Mouse (Mus musculus): Measurements from ENCODE around the gene Nuak2. TPM values are rescaled to one million over a fixed set of nuclear protein-coding genes. Genes with fewer than 3 reads are reported as not detected.
"Not testable (repeated sequence)": the region's sequence is repeated elsewhere in the genome, so short reads cannot be mapped to it uniquely, and the experiment has no call there.

Gene Nuak2
- polyA plus RNA-seq, 1 experiment from 2014 or later: 11.9 TPM

GRCm38 (mm10) chr1:132277124-132277523 lies 38.8 kb upstream of the Nuak2 start:
- H3K27ac ChIP-seq (ENCODE audit: low read length): no peak overlapping the region
- WGBS: 47% methylated on average over 6 of the region's 6 CpGs
- no peaks in the 10 kb centered on the region for H3K9me3 ChIP-seq (ENCODE audit: low read length)
- TF ChIP-seq CTCF (IDR thresholded peaks at IDR 0.05) (no peak), EP300 (IDR thresholded peaks at IDR 0.05) (no peak)
- ATAC-seq (no peak), DNase-seq (ENCODE audit: low spot score) (no peak)
- no peaks in the 10 kb centered on the region for H3K27me3 ChIP-seq (replicated peaks; ENCODE audit: insufficient read depth, low read length)
- H3K4me3 ChIP-seq (ENCODE audit: low read depth, low read length): no peak overlapping the region
- H3K4me2 ChIP-seq (replicated peaks; ENCODE audit: low read depth, low read length): no peak overlapping the region
- no peaks in the 10 kb centered on the region for H3K36me3 ChIP-seq (ENCODE audit: insufficient read depth, low read length)
- H3K9ac ChIP-seq (replicated peaks; ENCODE audit: low read depth): no peak overlapping the region
- H3K4me1 ChIP-seq (ENCODE audit: insufficient read depth, low read depth, low read length): no peaks in the 10 kb centered on the region

- not testable (repeated sequence) for H3K27me3 ChIP-seq (replicated peaks; ENCODE audit: insufficient read depth, low read length); H3K4me2 ChIP-seq (replicated peaks; ENCODE audit: low read depth, low read length); H3K27ac ChIP-seq (ENCODE audit: low read length); H3K4me1 ChIP-seq (ENCODE audit: insufficient read depth, low read depth, low read length); H3K9ac ChIP-seq (replicated peaks; ENCODE audit: low read depth); DNase-seq (ENCODE audit: low spot score); ATAC-seq; H3K36me3 ChIP-seq (ENCODE audit: insufficient read depth, low read length); H3K9me3 ChIP-seq (ENCODE audit: low read length); H3K4me3 ChIP-seq (ENCODE audit: low read depth, low read length)
- 55% methylated on average over 6 of the region's 6 CpGs for WGBS
These were observed 35.3 kb upstream of the Nuak2 start for GRCm38 (mm10) chr1:132280636-132281035.

GRCm38 (mm10) chr1:132281523-132282176 lies 34.3 kb upstream of the Nuak2 start:
- Histone ChIP-seq H3K9me3 (ENCODE audit: low read length) (no peaks in the 10 kb centered on the region), H3K4me3 (ENCODE audit: low read depth, low read length) (no peak overlapping the region), H3K9ac (replicated peaks; ENCODE audit: low read depth) (no peak overlapping the region), H3K4me1 (ENCODE audit: insufficient read depth, low read depth, low read length) (no peaks in the 10 kb centered on the region), H3K27me3 (replicated peaks; ENCODE audit: insufficient read depth, low read length) (no peaks in the 10 kb centered on the region), H3K4me2 (replicated peaks; ENCODE audit: low read depth, low read length) (no peak overlapping the region), H3K36me3 (ENCODE audit: insufficient read depth, low read length) (no peaks in the 10 kb centered on the region), H3K27ac (ENCODE audit: low read length) (no peak overlapping the region)
- TF ChIP-seq EP300 (IDR thresholded peaks at IDR 0.05): no peak
- TF ChIP-seq CTCF (IDR thresholded peaks at IDR 0.05): no peak
- ATAC-seq (no peak), DNase-seq (ENCODE audit: low spot score) (no peak)
- 44% methylated on average over 8 of the region's 8 CpGs for WGBS

- no peaks in the 10 kb centered on the region for H3K27me3 ChIP-seq (replicated peaks; ENCODE audit: insufficient read depth, low read length)
- no peaks in the 10 kb centered on the region for H3K9me3 ChIP-seq (ENCODE audit: low read length)
- WGBS: 95% methylated on average over 2 of the region's 2 CpGs
- DNase-seq (ENCODE audit: low spot score) (no peak), ATAC-seq (no peak)
- no peaks in the 10 kb centered on the region for H3K4me1 ChIP-seq (ENCODE audit: insufficient read depth, low read depth, low read length)
- H3K27ac ChIP-seq (ENCODE audit: low read length): no peak overlapping the region
- H3K4me2 ChIP-seq (replicated peaks; ENCODE audit: low read depth, low read length): no peak overlapping the region
- TF ChIP-seq EP300 (IDR thresholded peaks at IDR 0.05) (no peak), CTCF (IDR thresholded peaks at IDR 0.05) (no peak)
- no peak overlapping the region for H3K9ac ChIP-seq (replicated peaks; ENCODE audit: low read depth)
- H3K4me3 ChIP-seq (ENCODE audit: low read depth, low read length): no peak overlapping the region
- no peaks in the 10 kb centered on the region for H3K36me3 ChIP-seq (ENCODE audit: insufficient read depth, low read length)
These were observed 33.8 kb upstream of the Nuak2 start for GRCm38 (mm10) chr1:132282177-132282536.

- Histone ChIP-seq H3K9me3 (ENCODE audit: low read length) (no peaks in the 10 kb centered on the region), H3K4me3 (ENCODE audit: low read depth, low read length) (no peak overlapping the region), H3K27ac (ENCODE audit: low read length) (no peak overlapping the region), H3K4me1 (ENCODE audit: insufficient read depth, low read depth, low read length) (no peaks in the 10 kb centered on the region), H3K36me3 (ENCODE audit: insufficient read depth, low read length) (no peaks in the 10 kb centered on the region), H3K9ac (replicated peaks; ENCODE audit: low read depth) (no peak overlapping the region), H3K27me3 (replicated peaks; ENCODE audit: insufficient read depth, low read length) (no peaks in the 10 kb centered on the region), H3K4me2 (replicated peaks; ENCODE audit: low read depth, low read length) (no peak overlapping the region)
- TF ChIP-seq CTCF (IDR thresholded peaks at IDR 0.05): no peak
- DNase-seq (ENCODE audit: low spot score) (no peak), ATAC-seq (no peak)
- 79% methylated on average over 13 of the region's 13 CpGs for WGBS
These were observed 32.9 kb upstream of the Nuak2 start for GRCm38 (mm10) chr1:132283018-132283417.

- H3K4me2 ChIP-seq (replicated peaks; ENCODE audit: low read depth, low read length): no peak overlapping the region
- ATAC-seq (peak; percentile 71), DNase-seq (ENCODE audit: low spot score) (peak; percentile 73)
- no peaks in the 10 kb centered on the region for H3K27me3 ChIP-seq (replicated peaks; ENCODE audit: insufficient read depth, low read length)
- no peak overlapping the region for H3K27ac ChIP-seq (ENCODE audit: low read length)
- peaks cover 5% of the 10 kb centered on the region; the same call in 1 of the 2 replicates for H3K4me1 ChIP-seq (ENCODE audit: insufficient read depth, low read depth, low read length)
- H3K9me3 ChIP-seq (ENCODE audit: low read length): no peaks in the 10 kb centered on the region
- H3K4me3 ChIP-seq (ENCODE audit: low read depth, low read length): no peak overlapping the region
- H3K9ac ChIP-seq (replicated peaks; ENCODE audit: low read depth): no peak overlapping the region
- TF ChIP-seq EP300 (IDR thresholded peaks at IDR 0.05): no peak
- no peak for TF ChIP-seq CTCF (IDR thresholded peaks at IDR 0.05)
- no peaks in the 10 kb centered on the region for H3K36me3 ChIP-seq (ENCODE audit: insufficient read depth, low read length)
- whole genome bisulfite sequencing: 36% methylated on average over 1 of the region's 1 CpGs
These were observed 29.2 kb upstream of the Nuak2 start for GRCm38 (mm10) chr1:132286735-132287134.

GRCm38 (mm10) chr1:132287445-132287844 lies 28.5 kb upstream of the Nuak2 start:
- 74% methylated on average over 2 of the region's 2 CpGs for WGBS
- Histone ChIP-seq H3K4me3 (ENCODE audit: low read depth, low read length) (no peak overlapping the region), H3K4me2 (replicated peaks; ENCODE audit: low read depth, low read length) (no peak overlapping the region), H3K4me1 (ENCODE audit: insufficient read depth, low read depth, low read length) (peaks cover 12% of the 10 kb centered on the region; the same call in 1 of the 2 replicates), H3K9me3 (ENCODE audit: low read length) (no peaks in the 10 kb centered on the region), H3K27me3 (replicated peaks; ENCODE audit: insufficient read depth, low read length) (no peaks in the 10 kb centered on the region), H3K36me3 (ENCODE audit: insufficient read depth, low read length) (no peaks in the 10 kb centered on the region), H3K9ac (replicated peaks; ENCODE audit: low read depth) (no peak overlapping the region), H3K27ac (ENCODE audit: low read length) (no peak overlapping the region)
- ATAC-seq (no peak), DNase-seq (ENCODE audit: low spot score) (no peak)
- TF ChIP-seq CTCF (IDR thresholded peaks at IDR 0.05) (no peak), EP300 (IDR thresholded peaks at IDR 0.05) (no peak)
